Mouse (Mus musculus) MEL (cell line): ENCODE measurements around the gene Kdm5b. TPM values are rescaled to one million over a fixed set of nuclear protein-coding genes. Genes with fewer than 3 reads are reported as not detected.

Experiments used
- DNase-seq: peaks from one replicate; pipeline ENCODE4 v3.0.0; 2011; ENCODE audit warnings: low read depth, low spot score
- H3K27ac ChIP-seq: 2 replicates; pipeline ENCODE4 v1.5.1; 2012; ENCODE audit warnings: low read depth, mild to moderate bottlenecking, control low read depth, low read length, moderate library complexity; ENCODE audit not compliant: control insufficient read depth
- H3K27me3 ChIP-seq, 2 experiments: fragments of 150-350 bp in 1 of 2; sonication (generic) in 1 of 2; 2 replicates each; pipeline ENCODE4 v1.6.1; 2012; ENCODE audit warnings: low read length in 2 of 2, mild to moderate bottlenecking in 2 of 2, improper control_type of control experiment in 1 of 2, moderate library complexity in 1 of 2; ENCODE audit not compliant: insufficient read depth in 2 of 2, control insufficient read depth in 1 of 2
- H3K36me3 ChIP-seq, 2 experiments: 2 replicates each; pipeline ENCODE4 v1.6.1; 2012 to 2014; ENCODE audit warnings: low read length in 2 of 2, improper control_type of control experiment in 1 of 2, inconsistent platforms in 1 of 2, mild to moderate bottlenecking in 1 of 2; ENCODE audit not compliant: insufficient read depth in 2 of 2, control insufficient read depth in 1 of 2
- H3K4me1 ChIP-seq, 2 experiments: fragments of 150-350 bp in 1 of 2; sonication (generic) in 1 of 2; 2 replicates each; pipeline ENCODE4 v1.6.1; 2012; ENCODE audit warnings: low read length in 2 of 2, improper control_type of control experiment in 1 of 2, mild to moderate bottlenecking in 1 of 2; ENCODE audit not compliant: insufficient read depth in 2 of 2, control insufficient read depth in 1 of 2
- H3K4me3 ChIP-seq, 2 experiments: fragments of 150-350 bp in 1 of 2; sonication (generic) in 1 of 2; 2 replicates each; pipeline ENCODE4 v1.5.1; 2012; ENCODE audit warnings: low read depth in 2 of 2, low read length in 2 of 2, mild to moderate bottlenecking in 2 of 2, moderate library complexity in 2 of 2, control low read depth in 1 of 2, improper control_type of control experiment in 1 of 2; ENCODE audit not compliant: control insufficient read depth in 1 of 2, insufficient read depth in 1 of 2
- H3K79me2 ChIP-seq: 2 replicates; pipeline ENCODE4 v1.6.1; 2012; ENCODE audit warnings: mild to moderate bottlenecking, low read length, moderate library complexity; ENCODE audit not compliant: control insufficient read depth, poor library complexity, insufficient read depth
- H3K9ac ChIP-seq: 2 replicates; pipeline ENCODE4 v1.6.1; 2012; ENCODE audit warnings: low read depth, mild to moderate bottlenecking, control low read depth, low read length, moderate library complexity; ENCODE audit not compliant: control insufficient read depth, poor library complexity, severe bottlenecking
- H3K9me3 ChIP-seq: fragments of 150-350 bp; sonication (generic); replicated peaks from 2 replicates; pipeline ENCODE4 v1.6.1; 2012; ENCODE audit warnings: mild to moderate bottlenecking, low read length, improper control_type of control experiment, moderate library complexity; ENCODE audit not compliant: insufficient read depth
- BHLHE40 ChIP-seq: IDR thresholded peaks from 2 replicates; pipeline ENCODE4 v1.6.1; 2012; ENCODE audit warnings: low read depth, mild to moderate bottlenecking, inconsistent platforms, low read length, improper control_type of control experiment, borderline replicate concordance
- CHD2 ChIP-seq: IDR thresholded peaks from 2 replicates; pipeline ENCODE4 v1.6.1; 2011; ENCODE audit warnings: low read length, improper control_type of control experiment
- CTCF ChIP-seq, 3 experiments: IDR thresholded peaks in 2 of 3; conservative IDR thresholded peaks in 1 of 3; 2 replicates each; pipeline ENCODE4 v1.5.1; 2011 to 2012; ENCODE audit warnings: low read length in 3 of 3, low read depth in 2 of 3, mild to moderate bottlenecking in 2 of 3, improper control_type of control experiment in 1 of 3, inconsistent platforms in 1 of 3, mixed read lengths in 1 of 3, moderate library complexity in 1 of 3; ENCODE audit not compliant: control insufficient read depth in 1 of 3, insufficient read depth in 1 of 3, poor library complexity in 1 of 3, severe bottlenecking in 1 of 3
- ETS1 ChIP-seq: IDR thresholded peaks from 2 replicates; pipeline ENCODE4 v1.6.1; 2012; ENCODE audit warnings: low read depth, mild to moderate bottlenecking, inconsistent platforms, low read length, improper control_type of control experiment, moderate library complexity
- GABPA ChIP-seq: IDR thresholded peaks from 2 replicates; pipeline ENCODE4 v1.6.1; 2012; ENCODE audit warnings: low read depth, mild to moderate bottlenecking, inconsistent platforms, low read length, improper control_type of control experiment, moderate library complexity
- HCFC1 ChIP-seq: IDR thresholded peaks from 2 replicates; pipeline ENCODE4 v1.6.1; 2012; ENCODE audit warnings: low read depth, mild to moderate bottlenecking, inconsistent platforms, low read length, improper control_type of control experiment, moderate library complexity
- JUND ChIP-seq: IDR thresholded peaks from 2 replicates; pipeline ENCODE4 v1.6.1; 2011; ENCODE audit warnings: low read depth, mild to moderate bottlenecking, improper control_type of control experiment, low read length
- MAFK ChIP-seq: IDR thresholded peaks from 2 replicates; pipeline ENCODE4 v1.6.1; 2011; ENCODE audit warnings: low read depth, mild to moderate bottlenecking, low read length, improper control_type of control experiment, borderline replicate concordance
- MAX ChIP-seq: IDR thresholded peaks from 2 replicates; pipeline ENCODE4 v1.6.1; 2011; ENCODE audit warnings: low read length, improper control_type of control experiment
- MYC ChIP-seq: IDR thresholded peaks from 2 replicates; pipeline ENCODE4 v1.6.1; 2011; ENCODE audit warnings: low read depth, mild to moderate bottlenecking, low read length, improper control_type of control experiment, moderate library complexity
- NRF1 ChIP-seq: IDR thresholded peaks from 2 replicates; pipeline ENCODE4 v1.6.1; 2014; ENCODE audit warnings: low read depth, mild to moderate bottlenecking, inconsistent platforms, low read length, improper control_type of control experiment, moderate library complexity; ENCODE audit not compliant: poor library complexity, insufficient read depth, severe bottlenecking
- POLR2AphosphoS5 ChIP-seq: IDR thresholded peaks from 2 replicates; pipeline ENCODE4 v1.6.1; 2012; ENCODE audit warnings: low read depth, borderline replicate concordance, mild to moderate bottlenecking, inconsistent platforms, low read length, moderate library complexity, mixed read lengths
- RAD21 ChIP-seq: IDR thresholded peaks from 2 replicates; pipeline ENCODE4 v1.6.1; 2011; ENCODE audit warnings: mild to moderate bottlenecking, low read depth, low read length, improper control_type of control experiment
- RCOR1 ChIP-seq: IDR thresholded peaks from 2 replicates; pipeline ENCODE4 v1.6.1; 2012; ENCODE audit warnings: low read depth, mild to moderate bottlenecking, inconsistent platforms, low read length, improper control_type of control experiment
- SMC3 ChIP-seq: IDR thresholded peaks from 2 replicates; pipeline ENCODE4 v1.6.1; 2011; ENCODE audit warnings: low read depth, low read length, improper control_type of control experiment
- TAL1 ChIP-seq: IDR thresholded peaks from 2 replicates; pipeline ENCODE4 v1.6.1; 2012; ENCODE audit warnings: mild to moderate bottlenecking, inconsistent platforms, low read length, moderate library complexity, mixed read lengths
- TBP ChIP-seq: IDR thresholded peaks from 2 replicates; pipeline ENCODE4 v1.8.0; 2011; ENCODE audit warnings: low read depth, low read length, improper control_type of control experiment
- TCF12 ChIP-seq: IDR thresholded peaks from 2 replicates; pipeline ENCODE4 v1.6.1; 2014; ENCODE audit warnings: low read depth, mild to moderate bottlenecking, inconsistent platforms, low read length, improper control_type of control experiment, moderate library complexity
- UBTF ChIP-seq: IDR thresholded peaks from 2 replicates; pipeline ENCODE4 v1.6.1; 2012; ENCODE audit warnings: low read depth, mild to moderate bottlenecking, inconsistent platforms, low read length, improper control_type of control experiment, moderate library complexity, borderline replicate concordance; ENCODE audit not compliant: insufficient read depth
- USF1 ChIP-seq: IDR thresholded peaks from 2 replicates; pipeline ENCODE4 v1.6.1; 2014; ENCODE audit warnings: low read depth, mild to moderate bottlenecking, inconsistent platforms, low read length, improper control_type of control experiment, moderate library complexity
- ZKSCAN1 ChIP-seq: IDR thresholded peaks from 2 replicates; pipeline ENCODE4 v1.6.1; 2012; ENCODE audit warnings: low read depth, mild to moderate bottlenecking, inconsistent platforms, low read length, improper control_type of control experiment, moderate library complexity
- ZMIZ1 ChIP-seq: IDR thresholded peaks from 2 replicates; pipeline ENCODE4 v1.6.1; 2012; ENCODE audit warnings: low read depth, mild to moderate bottlenecking, inconsistent platforms, low read length, improper control_type of control experiment, moderate library complexity
- ZNF384 ChIP-seq: IDR thresholded peaks from 2 replicates; pipeline ENCODE4 v1.6.1; 2012; ENCODE audit warnings: low read depth, mild to moderate bottlenecking, inconsistent platforms, low read length, improper control_type of control experiment
- polyA plus RNA-seq, 2 experiments: library from polyadenylated mRNA; stranded (reverse) in 1 of 2; unstranded in 1 of 2; fragments of >175 nt in 1 of 2; fragments of >200 nt in 1 of 2; gene quantifications; 2 replicates each; pipeline versions ENCODE4 v1.2.1 to v1.2.4; 2012; ENCODE audit warnings: low replicate concordance in 2 of 2, low read depth in 1 of 2; ENCODE audit not compliant: insufficient read length in 2 of 2, insufficient read depth in 1 of 2, missing spikeins in 1 of 2
- total RNA-seq: library from RNA; depleted of rRNA; stranded (reverse); fragments of 300-350 nt; gene quantifications from 2 replicates; pipeline ENCODE4 v1.2.3, GENCODE M21; 2012

Kdm5b gene
- total and polyA plus RNA-seq, 3 experiments: 25.5 to 48.6 (median 31.8) TPM

DNA sequence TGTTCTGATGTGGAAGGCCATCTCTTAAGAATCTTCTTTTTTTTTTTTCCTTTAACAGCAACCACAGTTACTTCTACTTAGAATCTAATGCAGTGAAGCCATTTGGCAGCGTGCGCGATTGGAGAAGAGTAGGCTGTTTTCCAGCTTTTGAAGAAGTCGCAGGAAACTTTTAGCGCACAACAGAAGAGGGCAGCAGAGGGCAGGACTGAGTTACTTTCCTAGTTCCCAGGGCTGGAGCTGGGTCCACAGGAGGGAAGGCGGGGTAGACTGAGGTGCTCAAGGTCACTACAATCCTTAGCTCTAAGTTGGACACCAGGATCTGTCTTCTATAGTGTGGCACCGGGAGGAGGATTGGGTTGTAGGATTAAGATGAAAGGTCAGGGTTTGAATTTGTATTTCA, 78.6 kb downstream of the Kdm5b start:
- no peak overlapping the region for H3K9ac ChIP-seq
- H3K27ac ChIP-seq: no peak overlapping the region
- peak; percentile 39 for DNase-seq
- peaks cover 0 to 2% of the 10 kb centered on the region in 2 experiments; a peak in 1 of 4 replicates for H3K36me3 ChIP-seq
- H3K4me3 ChIP-seq: no peak overlapping the region
- H3K9me3 ChIP-seq: no peaks in the 10 kb centered on the region
- no peaks in the 10 kb centered on the region for H3K79me2 ChIP-seq
- no peaks in the 10 kb centered on the region for H3K4me1 ChIP-seq
- TF ChIP-seq USF1: no peak
- TF ChIP-seq TAL1: no peak
- no peak for TF ChIP-seq GABPA
- no peak for TF ChIP-seq TCF12
- peak; percentile 20 to 47 (median 38); a peak in 4 of 6 replicates for TF ChIP-seq CTCF (IDR thresholded peaks at IDR 0.05 in 2 of 3, conservative IDR thresholded peaks at IDR 0.05 in 1 of 3; ENCODE audit: control insufficient read depth in 1 of 3, insufficient read depth in 1 of 3, low read depth in 2 of 3, low read length in 3 of 3, poor library complexity in 1 of 3, severe bottlenecking in 1 of 3)
- 0 out of 2 replicates have a peak, but pooled peaks have one; percentile 31 for TF ChIP-seq ZMIZ1
- peak; percentile 19 for TF ChIP-seq RAD21
- TF ChIP-seq SMC3: peak; percentile 41
- no peak for TF ChIP-seq ZNF384
- TF ChIP-seq, all 39 proteins: peak for 4
- no peaks in the 10 kb centered on the region for H3K27me3 ChIP-seq

DNA sequence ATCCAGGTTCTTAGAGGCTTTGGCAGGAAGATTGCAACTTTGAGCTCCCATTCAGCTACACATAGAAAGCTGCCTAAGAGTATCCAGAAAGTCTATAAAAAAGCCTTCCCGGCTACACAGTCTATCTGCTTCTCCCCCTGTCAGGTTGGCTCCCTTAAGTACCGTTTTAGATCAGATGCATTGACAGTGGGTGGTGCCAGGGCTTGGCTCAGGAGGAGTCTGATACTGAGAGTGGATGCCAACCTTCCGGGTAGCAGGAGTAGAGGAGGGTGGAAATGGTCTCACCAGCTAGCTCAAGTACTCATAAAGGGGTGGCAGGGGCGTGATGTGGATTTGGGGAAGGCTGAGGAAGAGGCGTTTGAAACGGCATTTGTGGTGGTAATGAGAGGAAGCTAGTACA, 79.5 kb downstream of the Kdm5b start:
- H3K4me1 ChIP-seq: no peaks in the 10 kb centered on the region
- no peaks in the 10 kb centered on the region for H3K79me2 ChIP-seq
- H3K36me3 ChIP-seq: no peaks in the 10 kb centered on the region; a peak in 1 of 4 replicates
- TF ChIP-seq POLR2AphosphoS5 (no peak), BHLHE40 (no peak), MYC (no peak), UBTF (no peak), HCFC1 (no peak), ZMIZ1 (no peak), TAL1 (no peak), RCOR1 (no peak), MAFK (no peak), ZKSCAN1 (no peak), TBP (no peak), JUND (no peak), ETS1 (no peak), NRF1 (no peak), CHD2 (no peak), MAX (no peak)
- H3K27ac ChIP-seq: no peak overlapping the region
- H3K4me3 ChIP-seq: no peak overlapping the region
- no peak for DNase-seq
- no peaks in the 10 kb centered on the region for H3K9me3 ChIP-seq
- no peak overlapping the region for H3K9ac ChIP-seq
- peaks cover 0 to 3% of the 10 kb centered on the region in 2 experiments; a peak in 1 of 4 replicates for H3K27me3 ChIP-seq
